Mouse (Mus musculus) c-Kit-positive CD71-negative TER-119-negative erythroid progenitor cells, embryonic 14.5 days (primary cell): ENCODE data around the gene Elavl4.
A peak's percentile ranks its signal among the peaks of the same experiment; 100 is the strongest.

Experiments
- DNase-seq: peaks from one replicate; pipeline ENCODE4 v3.0.0-alpha.2; 2013; ENCODE audit warnings: low read depth

Elavl4 gene

GRCm38 (mm10) chr4:110351178-110352000, at the start of gene Elavl4:
Gene Elavl4, minus strand, starts transcription at chr4:110351909.
- peak; percentile 18 for DNase-seq

GRCm38 (mm10) chr4:110397618-110398045, 45.9 kb upstream of the Elavl4 start, which contains the start of gene Agbl4:
Gene Agbl4, plus strand, starts transcription at chr4:110397661.
- DNase-seq: peak; percentile 25

- no peak for DNase-seq
These were observed 44.5 kb upstream of the Elavl4 start for GRCm38 (mm10) chr4:110396221-110396620.

- DNase-seq: no peak
These were observed 8.9 kb upstream of the Elavl4 start for GRCm38 (mm10) chr4:110360568-110360967.

GRCm38 (mm10) chr4:110352001-110352369, 276 bp upstream of the Elavl4 start:
- DNase-seq: no peak

GRCm38 (mm10) chr4:110350856-110351177, 892 bp downstream of the Elavl4 start:
- DNase-seq: no peak

- DNase-seq: no peak
These were observed 27.8 kb downstream of the Elavl4 start for GRCm38 (mm10) chr4:110323912-110324311.

GRCm38 (mm10) chr4:110312126-110312525, 39.6 kb downstream of the Elavl4 start:
- no peak for DNase-seq

- no peak for DNase-seq
These were observed 44.7 kb downstream of the Elavl4 start for GRCm38 (mm10) chr4:110306972-110307371.

GRCm38 (mm10) chr4:110306559-110306958, 45.1 kb downstream of the Elavl4 start:
- DNase-seq: no peak

- DNase-seq: no peak
These were observed 55.9 kb downstream of the Elavl4 start for GRCm38 (mm10) chr4:110295793-110296192.

- DNase-seq: no peak
These were observed 58.5 kb downstream of the Elavl4 start for GRCm38 (mm10) chr4:110293238-110293637.

GRCm38 (mm10) chr4:110292471-110292870, 59.2 kb downstream of the Elavl4 start:
- DNase-seq: no peak

- no peak for DNase-seq
These were observed 61.1 kb downstream of the Elavl4 start for GRCm38 (mm10) chr4:110290544-110291095.

GRCm38 (mm10) chr4:110290056-110290455, 61.7 kb downstream of the Elavl4 start:
- no peak for DNase-seq

GRCm38 (mm10) chr4:110287412-110288067, 64.2 kb downstream of the Elavl4 start:
- DNase-seq: peak; percentile 26

GRCm38 (mm10) chr4:110286841-110287240, 64.9 kb downstream of the Elavl4 start:
- DNase-seq: no peak

- no peak for DNase-seq
These were observed 65.3 kb downstream of the Elavl4 start for GRCm38 (mm10) chr4:110286371-110286781.

- DNase-seq: no peak
These were observed 66.1 kb downstream of the Elavl4 start for GRCm38 (mm10) chr4:110285346-110286330.

- no peak for DNase-seq
These were observed 67.3 kb downstream of the Elavl4 start for GRCm38 (mm10) chr4:110284446-110284845.

GRCm38 (mm10) chr4:110270046-110270445, 81.7 kb downstream of the Elavl4 start:
- no peak for DNase-seq
